Mouse (Mus musculus): Measurements from ENCODE around the gene Rrm2. TPM values are rescaled to one million over a fixed set of nuclear protein-coding genes. Genes with fewer than 3 reads are reported as not detected.

Rrm2 gene
- polyA plus RNA-seq, 1 experiment, result 77.4 TPM

DNA sequence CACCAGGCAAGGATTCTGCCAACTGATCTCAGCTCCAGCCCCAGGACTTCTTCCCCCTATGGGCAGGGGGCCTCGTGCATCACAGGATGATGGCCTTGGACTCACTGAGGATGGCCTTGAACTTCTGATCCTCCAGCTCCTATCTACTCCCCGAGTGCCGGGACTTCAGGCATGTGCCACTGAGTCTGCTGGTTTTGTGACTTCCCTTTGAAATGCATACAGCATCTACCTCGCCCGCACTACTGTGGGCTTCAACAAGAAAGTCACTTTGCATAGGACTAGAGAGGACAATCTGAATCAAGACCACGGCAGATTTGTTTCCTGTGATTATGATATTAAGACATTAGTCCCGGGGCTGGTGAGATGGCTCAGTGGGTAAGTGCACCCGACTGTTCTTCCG, 47.4 kb downstream of the Rrm2 start:
- Histone ChIP-seq H3K27me3 (ENCODE audit: control insufficient read depth, insufficient read depth, low read length) (no peaks in the 10 kb centered on the region), H3K27ac (ENCODE audit: control insufficient read depth, insufficient read depth, low read length) (no peak overlapping the region), H3K4me3 (ENCODE audit: control insufficient read depth, insufficient read depth, low read length) (no peak overlapping the region), H3K36me3 (ENCODE audit: control insufficient read depth, insufficient read depth, low read length) (no peaks in the 10 kb centered on the region), H3K4me1 (replicated peaks; ENCODE audit: control insufficient read depth, insufficient read depth, low read length) (peaks cover 5% of the 10 kb centered on the region)
- no peak for DNase-seq
- WGBS, result 92% methylated on average over 9 of the region's 9 CpGs
- no peak for TF ChIP-seq CTCF (IDR thresholded peaks at IDR 0.05; ENCODE audit: borderline replicate concordance, control insufficient read depth, extremely low read depth, insufficient read depth, low read length, poor library complexity)
- TF ChIP-seq POLR2A (IDR thresholded peaks at IDR 0.05; ENCODE audit: control insufficient read depth, extremely low read depth, insufficient read depth, low read length, poor library complexity), result no peak

DNA sequence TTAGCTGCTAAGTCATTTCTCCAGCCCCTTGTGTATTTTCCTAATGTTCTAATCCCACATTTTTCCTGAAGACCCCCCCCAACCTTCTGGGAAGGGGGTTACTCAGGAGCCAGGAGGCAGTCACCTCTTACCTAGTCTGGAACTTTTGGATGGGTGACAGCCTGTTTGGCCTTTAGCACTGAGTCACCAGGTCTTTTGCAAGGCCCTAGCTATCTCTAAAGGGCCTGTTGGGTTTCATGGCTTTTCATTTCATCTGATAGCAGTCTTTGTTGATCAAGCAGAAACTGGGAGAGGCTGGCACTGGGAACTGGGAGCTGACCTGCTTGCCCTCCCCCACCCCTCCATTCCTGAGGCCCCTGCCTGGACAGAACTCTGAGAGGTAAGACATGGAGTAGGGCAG, 49.3 kb downstream of the Rrm2 start:
- Histone ChIP-seq H3K27ac (ENCODE audit: control insufficient read depth, insufficient read depth, low read length) (no peak overlapping the region), H3K4me3 (ENCODE audit: control insufficient read depth, insufficient read depth, low read length) (no peak overlapping the region), H3K36me3 (ENCODE audit: control insufficient read depth, insufficient read depth, low read length) (no peaks in the 10 kb centered on the region), H3K27me3 (ENCODE audit: control insufficient read depth, insufficient read depth, low read length) (no peaks in the 10 kb centered on the region), H3K4me1 (replicated peaks; ENCODE audit: control insufficient read depth, insufficient read depth, low read length) (peaks cover 5% of the 10 kb centered on the region)
- DNase-seq, result no peak
- TF ChIP-seq POLR2A (IDR thresholded peaks at IDR 0.05; ENCODE audit: control insufficient read depth, extremely low read depth, insufficient read depth, low read length, poor library complexity) (no peak), CTCF (IDR thresholded peaks at IDR 0.05; ENCODE audit: borderline replicate concordance, control insufficient read depth, extremely low read depth, insufficient read depth, low read length, poor library complexity) (no peak)

DNA sequence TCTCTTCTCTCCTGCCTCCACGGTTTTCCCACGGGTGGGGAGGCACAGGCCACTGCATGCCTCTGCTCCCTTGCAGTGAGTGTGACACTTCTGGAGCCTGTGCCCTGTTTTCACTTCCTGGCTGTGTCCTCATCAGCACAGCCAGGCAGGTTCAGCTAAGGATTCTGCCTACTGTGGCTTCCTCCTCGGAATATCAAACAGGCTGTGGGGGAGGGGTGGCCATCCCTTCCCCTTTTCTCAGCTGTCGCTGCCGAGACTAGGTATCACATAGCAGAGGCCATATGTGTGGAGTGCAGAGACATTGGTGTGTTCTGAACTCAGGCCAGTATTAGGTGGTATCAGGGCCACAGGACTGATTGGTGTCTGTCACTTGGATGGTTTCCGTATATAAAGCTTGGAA, 50.3 kb downstream of the Rrm2 start:
- 16% methylated on average over 6 of the region's 6 CpGs for WGBS
- Histone ChIP-seq H3K27ac (ENCODE audit: control insufficient read depth, insufficient read depth, low read length) (no peak overlapping the region), H3K36me3 (ENCODE audit: control insufficient read depth, insufficient read depth, low read length) (no peaks in the 10 kb centered on the region), H3K4me1 (replicated peaks; ENCODE audit: control insufficient read depth, insufficient read depth, low read length) (peaks cover 7% of the 10 kb centered on the region), H3K4me3 (ENCODE audit: control insufficient read depth, insufficient read depth, low read length) (no peak overlapping the region), H3K27me3 (ENCODE audit: control insufficient read depth, insufficient read depth, low read length) (no peaks in the 10 kb centered on the region)
- TF ChIP-seq CTCF (IDR thresholded peaks at IDR 0.05; ENCODE audit: borderline replicate concordance, control insufficient read depth, extremely low read depth, insufficient read depth, low read length, poor library complexity) (no peak), POLR2A (IDR thresholded peaks at IDR 0.05; ENCODE audit: control insufficient read depth, extremely low read depth, insufficient read depth, low read length, poor library complexity) (no peak)
- DNase-seq, result no peak

DNA sequence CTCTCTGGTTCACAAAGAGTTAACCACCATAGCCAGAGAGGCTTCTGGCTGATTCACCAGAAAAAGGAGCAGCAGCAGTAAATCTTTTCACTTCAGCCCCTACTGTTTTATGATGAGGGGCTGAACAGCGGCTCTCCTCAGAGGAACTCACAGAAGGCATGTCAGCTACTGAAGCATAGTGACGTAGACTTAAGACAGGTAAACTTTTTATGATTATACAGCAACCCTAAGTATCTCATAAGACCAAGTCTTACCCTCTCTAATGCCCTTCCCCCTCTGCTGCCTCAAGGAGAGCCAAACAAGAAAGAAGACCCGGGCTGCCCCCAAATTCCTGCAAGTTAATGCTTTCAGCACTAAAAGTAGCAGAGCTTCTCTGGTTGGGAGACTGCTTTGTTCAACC, 54.2 kb downstream of the Rrm2 start:
- TF ChIP-seq POLR2A (IDR thresholded peaks at IDR 0.05; ENCODE audit: control insufficient read depth, extremely low read depth, insufficient read depth, low read length, poor library complexity) (no peak), CTCF (IDR thresholded peaks at IDR 0.05; ENCODE audit: borderline replicate concordance, control insufficient read depth, extremely low read depth, insufficient read depth, low read length, poor library complexity) (no peak)
- 2% methylated on average over 3 of the region's 3 CpGs for WGBS
- DNase-seq, result no peak
- H3K27ac ChIP-seq (ENCODE audit: control insufficient read depth, insufficient read depth, low read length), result no peak overlapping the region
- no peaks in the 10 kb centered on the region for H3K27me3 ChIP-seq (ENCODE audit: control insufficient read depth, insufficient read depth, low read length)
- H3K4me3 ChIP-seq (ENCODE audit: control insufficient read depth, insufficient read depth, low read length), result no peak overlapping the region
- H3K36me3 ChIP-seq (ENCODE audit: control insufficient read depth, insufficient read depth, low read length), result no peaks in the 10 kb centered on the region
- peaks cover 7% of the 10 kb centered on the region for H3K4me1 ChIP-seq (replicated peaks; ENCODE audit: control insufficient read depth, insufficient read depth, low read length)

Other genes starting within 250 kb of the Rrm2 start
- gene Taf1b, start 209.9 kb upstream of the Rrm2 start, polyA plus RNA-seq (2012; rRNA removed), result 13.2 and 14.7 TPM in 2 replicates
- 1.6 TPM in 2 replicates for gene Grhl1, start 136.0 kb upstream of the Rrm2 start, polyA plus RNA-seq (2012; rRNA removed)
- 4.9 and 6.5 TPM in 2 replicates for gene Klf11, start 57.0 kb upstream of the Rrm2 start, polyA plus RNA-seq (2012; rRNA removed)
- gene Cys1, start 26.4 kb upstream of the Rrm2 start, polyA plus RNA-seq (2012; rRNA removed), result 1.6 and 3.4 TPM in 2 replicates
- gene Mboat2, start 122.6 kb downstream of the Rrm2 start, polyA plus RNA-seq (2012; rRNA removed), result 0.85 and 1.3 TPM in 2 replicates